Mouse (Mus musculus): ENCODE data around the gene Dpyd. TPM values are rescaled to one million over a fixed set of nuclear protein-coding genes. Genes with fewer than 3 reads are reported as not detected.

Gene Dpyd
- polyA plus RNA-seq, 1 experiment from 2014 or later: 4.4 TPM

GRCm38 (mm10) chr3:119275241-119275640, 713.3 kb downstream of the Dpyd start:
- no peak overlapping the region for H3K4me2 ChIP-seq (replicated peaks)

DNA sequence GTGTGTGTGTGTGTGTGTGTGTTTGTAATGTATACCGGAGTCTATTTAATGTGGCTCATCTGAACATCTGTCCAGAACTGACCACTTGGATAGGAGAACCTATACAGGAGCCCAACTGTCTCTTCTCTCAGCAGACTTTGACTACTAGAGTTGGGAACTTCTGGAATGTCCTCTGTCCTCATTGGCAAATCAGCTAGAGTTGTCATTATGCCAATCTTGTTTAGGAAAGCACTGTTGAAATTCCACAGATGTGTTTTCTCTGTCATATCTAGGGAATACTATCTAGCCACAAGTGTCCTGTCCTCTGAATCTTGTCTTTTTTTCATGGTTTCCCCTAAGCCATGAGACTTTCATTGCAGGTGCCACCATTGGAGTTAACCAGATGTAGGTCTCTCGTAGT, 718.7 kb downstream of the Dpyd start:
- Histone ChIP-seq H3K27me3 (no peaks in the 10 kb centered on the region), H3K4me1 (no peaks in the 10 kb centered on the region), H3K9ac (replicated peaks) (no peak overlapping the region), H3K4me3 (no peak overlapping the region), H3K27ac (replicated peaks) (no peak overlapping the region), H3K4me2 (replicated peaks) (no peak overlapping the region), H3K36me3 (no peaks in the 10 kb centered on the region), H3K9me3 (no peaks in the 10 kb centered on the region)
- WGBS: 94% methylated on average over 2 of the region's 2 CpGs
- no peak for ATAC-seq (ENCODE audit: low FRiP score, low read depth)

More at GRCm38 (mm10) chr3:119275241-119275640, 713.3 kb downstream of the Dpyd start:
- Histone ChIP-seq H3K27me3 (no peaks in the 10 kb centered on the region), H3K4me1 (no peaks in the 10 kb centered on the region), H3K4me3 (no peak overlapping the region), H3K27ac (replicated peaks) (no peak overlapping the region), H3K9me3 (no peaks in the 10 kb centered on the region), H3K36me3 (no peaks in the 10 kb centered on the region), H3K9ac (replicated peaks) (no peak overlapping the region)
- no peak for ATAC-seq (ENCODE audit: low FRiP score, low read depth)
- WGBS: 85% methylated on average over 2 of the region's 2 CpGs

GRCm38 (mm10) chr3:119314693-119315092, 752.8 kb downstream of the Dpyd start:
- Histone ChIP-seq H3K4me3 (no peak overlapping the region), H3K27ac (replicated peaks) (no peak overlapping the region), H3K4me1 (no peaks in the 10 kb centered on the region), H3K9ac (replicated peaks) (no peak overlapping the region), H3K27me3 (no peaks in the 10 kb centered on the region), H3K4me2 (replicated peaks) (no peak overlapping the region), H3K36me3 (no peaks in the 10 kb centered on the region), H3K9me3 (no peaks in the 10 kb centered on the region)
- 84% methylated on average over 3 of the region's 3 CpGs for WGBS
- no peak for ATAC-seq (ENCODE audit: low FRiP score, low read depth)

DNA sequence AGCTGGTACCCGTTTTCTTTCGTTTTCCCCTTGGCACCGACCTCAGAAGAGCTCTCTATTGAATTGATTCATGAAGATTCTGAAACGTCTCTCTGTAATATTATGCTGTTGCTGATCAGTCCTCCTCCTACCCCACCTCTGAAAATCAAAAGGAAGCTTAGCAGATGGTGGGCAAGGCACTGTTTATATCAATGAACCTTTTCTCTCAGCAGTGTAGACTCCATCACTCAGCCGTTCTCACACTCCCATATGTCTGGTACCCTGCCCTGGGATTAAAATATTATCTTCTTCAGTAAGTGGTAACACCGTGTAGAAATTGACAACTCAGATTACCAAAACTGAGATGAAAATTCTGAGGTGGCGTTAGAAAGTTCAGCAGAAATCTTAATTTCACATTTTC, 767.1 kb downstream of the Dpyd start:
- no peak overlapping the region for H3K27ac ChIP-seq (replicated peaks)
- H3K4me3 ChIP-seq: no peak overlapping the region
- H3K27me3 ChIP-seq: no peaks in the 10 kb centered on the region
- H3K9ac ChIP-seq (replicated peaks): no peak overlapping the region
- H3K36me3 ChIP-seq: no peaks in the 10 kb centered on the region
- 76% methylated on average over 7 of the region's 7 CpGs for WGBS
- no peak for ATAC-seq (ENCODE audit: low FRiP score, low read depth)
- peaks cover 7% of the 10 kb centered on the region; the same call in 1 of the 2 replicates for H3K4me1 ChIP-seq
- H3K9me3 ChIP-seq: no peaks in the 10 kb centered on the region
- H3K4me2 ChIP-seq (replicated peaks): no peak overlapping the region

- Histone ChIP-seq H3K4me3 (no peak overlapping the region), H3K27ac (replicated peaks) (no peak overlapping the region), H3K4me2 (replicated peaks) (no peak overlapping the region), H3K27me3 (no peaks in the 10 kb centered on the region), H3K36me3 (no peaks in the 10 kb centered on the region), H3K4me1 (peaks cover 9% of the 10 kb centered on the region; the same call in 1 of the 2 replicates), H3K9me3 (no peaks in the 10 kb centered on the region), H3K9ac (replicated peaks) (no peak overlapping the region)
- 28% methylated on average over 7 of the region's 7 CpGs for WGBS
- peak; percentile 69; the same call in 1 of the 2 replicates for ATAC-seq (ENCODE audit: low FRiP score, low read depth)
Measured at GRCm38 (mm10) chr3:119333335-119334305, 771.7 kb downstream of the Dpyd start.

DNA sequence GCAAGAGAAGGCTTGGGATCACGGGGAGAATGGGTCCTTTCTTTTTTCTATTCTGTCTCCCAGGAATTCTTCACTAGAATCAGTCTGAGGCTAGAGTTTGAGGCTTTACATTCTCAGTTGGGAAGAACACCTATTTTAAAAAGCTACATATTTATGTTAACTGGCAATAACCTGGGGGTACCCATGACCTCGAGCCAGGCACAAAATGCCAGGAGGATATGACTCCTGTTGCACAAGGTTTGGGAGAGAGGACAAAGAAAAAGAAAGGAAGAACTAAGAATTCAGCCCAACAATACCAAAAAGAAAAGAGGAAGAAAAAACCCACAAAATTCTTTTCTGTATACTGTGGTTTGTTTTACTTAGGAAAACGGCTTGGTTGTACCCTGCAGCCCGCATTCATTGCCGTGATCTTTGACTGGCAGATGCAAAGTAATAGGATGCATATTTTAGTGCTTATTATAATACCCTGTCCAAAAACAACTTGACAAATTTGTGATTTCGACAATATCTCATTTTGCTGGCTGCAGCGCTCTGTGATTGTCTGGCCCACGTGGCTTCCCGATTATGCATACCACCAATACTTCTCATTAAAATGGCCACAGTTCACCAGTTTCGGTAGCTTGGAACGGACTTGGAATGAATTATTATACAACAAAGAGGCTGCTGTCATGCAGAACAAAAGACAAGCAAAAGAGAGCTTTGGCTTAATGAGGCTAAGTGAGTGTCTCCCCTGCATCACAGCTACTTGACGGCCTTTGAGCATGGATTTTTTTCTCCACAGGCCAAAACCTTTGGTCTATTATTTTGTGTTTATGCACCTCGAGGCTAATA, 799.8 kb downstream of the Dpyd start:
- Histone ChIP-seq H3K27me3 (no peaks in the 10 kb centered on the region; the same call in 1 of the 2 replicates), H3K9me3 (no peaks in the 10 kb centered on the region), H3K4me1 (peaks cover 10% of the 10 kb centered on the region), H3K4me3 (no peak overlapping the region), H3K27ac (replicated peaks) (peak overlapping the region; percentile 39), H3K4me2 (replicated peaks) (peak overlapping the region; percentile 13; the same call in 1 of the 2 replicates), H3K36me3 (no peaks in the 10 kb centered on the region), H3K9ac (replicated peaks) (no peak overlapping the region)
- ATAC-seq (ENCODE audit: low FRiP score, low read depth): peak; percentile 95
- 35% methylated on average over 13 of the region's 13 CpGs for WGBS

GRCm38 (mm10) chr3:119362392-119362791, 800.5 kb downstream of the Dpyd start:
- Histone ChIP-seq H3K9ac (replicated peaks) (no peak overlapping the region), H3K27ac (replicated peaks) (peak overlapping the region; percentile 39), H3K4me1 (peaks cover 10% of the 10 kb centered on the region), H3K4me3 (no peak overlapping the region), H3K9me3 (no peaks in the 10 kb centered on the region), H3K36me3 (no peaks in the 10 kb centered on the region), H3K27me3 (no peaks in the 10 kb centered on the region; the same call in 1 of the 2 replicates), H3K4me2 (replicated peaks) (no peak overlapping the region)
- 68% methylated on average over 3 of the region's 3 CpGs for WGBS
- peak; percentile 45 for ATAC-seq (ENCODE audit: low FRiP score, low read depth)

DNA sequence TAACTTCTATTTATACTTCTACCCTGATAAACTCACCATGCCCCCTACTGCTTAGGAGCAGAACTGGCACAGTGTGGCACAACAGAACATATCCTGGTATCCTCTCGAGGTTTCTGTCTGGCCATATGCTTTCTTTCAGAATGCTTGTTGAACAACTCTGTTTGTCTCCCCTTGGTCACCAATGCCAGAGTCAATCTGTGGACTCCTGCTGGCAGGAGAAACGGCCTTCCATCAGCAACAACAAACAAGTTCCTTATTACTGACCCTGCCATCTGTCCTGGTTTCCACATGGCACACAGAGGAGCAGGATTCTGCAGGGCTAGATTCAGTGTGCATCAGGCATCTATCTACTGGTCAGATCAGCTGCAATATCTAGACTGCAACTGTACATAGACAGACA, 807.0 kb downstream of the Dpyd start:
- no peaks in the 10 kb centered on the region; the same call in 1 of the 2 replicates for H3K27me3 ChIP-seq
- WGBS: 55% methylated on average over 2 of the region's 2 CpGs
- no peak overlapping the region for H3K4me3 ChIP-seq
- no peaks in the 10 kb centered on the region for H3K36me3 ChIP-seq
- no peak for ATAC-seq (ENCODE audit: low FRiP score, low read depth)
- H3K4me2 ChIP-seq (replicated peaks): no peak overlapping the region
- H3K9me3 ChIP-seq: no peaks in the 10 kb centered on the region
- H3K9ac ChIP-seq (replicated peaks): no peak overlapping the region
- H3K4me1 ChIP-seq: peaks cover 2% of the 10 kb centered on the region; the same call in 1 of the 2 replicates
- no peak overlapping the region for H3K27ac ChIP-seq (replicated peaks)

DNA sequence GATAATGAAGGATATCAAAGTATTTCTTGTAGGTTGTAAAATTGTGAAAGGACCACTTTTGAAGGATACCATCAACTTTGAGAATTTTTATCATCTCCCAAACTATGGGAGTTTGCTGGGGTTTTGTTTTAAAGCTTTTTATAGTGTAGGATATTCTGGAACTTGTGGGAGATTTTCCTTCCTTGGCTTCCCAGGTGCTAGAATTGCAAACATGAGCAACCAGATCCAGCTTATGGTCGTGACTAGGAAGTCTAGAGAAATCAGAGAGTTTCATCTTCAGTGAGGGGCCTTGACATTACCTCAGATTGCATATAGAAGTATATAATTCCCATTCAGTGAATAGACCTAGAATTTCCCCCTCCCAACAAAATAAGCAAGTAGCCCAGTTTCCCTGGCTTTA, 819.2 kb downstream of the Dpyd start:
- H3K4me1 ChIP-seq: no peaks in the 10 kb centered on the region
- WGBS: 90% methylated on average over 1 of the region's 1 CpGs
- H3K27ac ChIP-seq (replicated peaks): no peak overlapping the region
- peaks cover 44% of the 10 kb centered on the region for H3K27me3 ChIP-seq
- no peak overlapping the region for H3K4me2 ChIP-seq (replicated peaks)
- H3K9ac ChIP-seq (replicated peaks): no peak overlapping the region
- H3K4me3 ChIP-seq: no peak overlapping the region
- ATAC-seq (ENCODE audit: low FRiP score, low read depth): no peak
- no peaks in the 10 kb centered on the region for H3K36me3 ChIP-seq
- H3K9me3 ChIP-seq: no peaks in the 10 kb centered on the region

DNA sequence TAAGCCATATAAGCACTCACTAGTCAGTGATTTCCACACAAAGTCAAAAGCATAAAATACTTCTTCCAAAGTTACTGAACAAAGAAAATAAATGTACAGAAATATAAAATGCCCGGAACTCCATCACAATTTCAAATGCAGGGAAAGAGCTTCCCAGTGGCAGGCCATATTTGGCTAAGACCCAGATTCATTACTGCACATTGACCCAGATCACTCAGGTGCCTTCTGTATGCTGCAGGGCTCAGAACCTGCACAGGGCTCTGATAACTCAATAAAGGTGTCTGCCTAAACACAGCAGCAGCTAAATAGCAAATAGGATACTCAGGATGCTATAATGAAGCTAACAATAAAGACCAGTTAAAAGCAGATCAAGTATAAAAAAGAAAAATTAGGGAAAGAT, 820.5 kb downstream of the Dpyd start:
- no peak for ATAC-seq (ENCODE audit: low FRiP score, low read depth)
- 89% methylated on average over 1 of the region's 1 CpGs for WGBS
- no peak overlapping the region for H3K9ac ChIP-seq (replicated peaks)
- H3K27me3 ChIP-seq: peaks cover 42% of the 10 kb centered on the region
- no peaks in the 10 kb centered on the region for H3K36me3 ChIP-seq
- H3K4me1 ChIP-seq: no peaks in the 10 kb centered on the region
- H3K9me3 ChIP-seq: no peaks in the 10 kb centered on the region
- no peak overlapping the region for H3K4me2 ChIP-seq (replicated peaks)
- H3K4me3 ChIP-seq: no peak overlapping the region
- H3K27ac ChIP-seq (replicated peaks): no peak overlapping the region

DNA sequence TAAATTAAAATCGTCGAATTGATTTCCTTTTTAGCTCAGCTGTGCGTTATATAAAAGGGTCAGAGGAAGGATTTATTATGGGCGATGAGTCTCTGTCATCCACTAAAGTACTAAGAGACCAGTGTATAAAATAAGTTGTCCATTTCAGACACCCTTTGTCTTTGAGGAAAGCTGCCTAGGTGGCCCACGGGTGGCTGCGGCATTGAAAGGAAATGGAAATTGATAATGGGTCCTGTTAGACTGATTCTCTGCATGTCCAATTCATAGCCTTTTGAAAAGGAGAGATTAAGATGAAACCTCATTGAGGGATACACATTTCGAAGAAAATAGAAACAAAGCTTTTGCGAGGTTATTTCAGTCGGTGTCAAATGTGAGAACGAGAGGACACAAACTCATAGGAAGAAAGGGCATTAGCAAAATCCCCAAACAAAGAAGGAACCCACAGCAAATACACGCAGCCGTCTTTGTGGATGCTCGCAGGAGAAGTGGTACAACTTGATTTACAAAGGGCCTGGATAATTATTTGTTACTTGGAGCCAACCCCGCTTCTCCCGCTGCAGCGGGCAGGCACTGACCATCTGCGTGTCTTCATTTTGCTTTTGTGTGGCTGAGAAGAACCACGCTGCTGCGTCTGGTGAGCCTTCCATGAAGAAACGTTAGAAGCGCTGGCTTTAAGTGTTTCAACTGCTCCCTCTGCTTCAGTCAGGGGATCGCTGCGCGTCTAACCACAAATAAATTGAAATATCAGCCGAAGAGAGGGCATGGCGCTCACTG, 825.6 kb downstream of the Dpyd start:
- Histone ChIP-seq H3K27me3 (peaks cover 46% of the 10 kb centered on the region), H3K36me3 (no peaks in the 10 kb centered on the region), H3K9ac (replicated peaks) (peak overlapping the region; percentile 26; the same call in 1 of the 2 replicates), H3K4me3 (peak overlapping the region; percentile 26), H3K4me1 (peaks cover 14% of the 10 kb centered on the region), H3K9me3 (no peaks in the 10 kb centered on the region), H3K4me2 (replicated peaks) (peak overlapping the region; percentile 49), H3K27ac (replicated peaks) (peak overlapping the region; percentile 76)
- 14% methylated on average over 26 of the region's 26 CpGs for WGBS
- peak; percentile 87 for ATAC-seq (ENCODE audit: low FRiP score, low read depth)

Data from midbrain, embryonic 12.5 days (tissue).